7 mouse cellular contexts compared by ENCODE assay signal in genomic region chr19:3323201-3323621, GRCm38 (mm10). TPM values are rescaled to one million over a fixed set of nuclear protein-coding genes. Genes with fewer than 3 reads are reported as not detected.
DNase-seq lines count a peak whose midpoint lies in the region; ATAC-seq and TF ChIP-seq lines count a peak whose summit lies in the region.

No protein-coding gene starts in this region.

- H3K4me3 ChIP-seq in limb, embryonic 10.5 days, result peak overlapping the region; percentile 70
- peak overlapping the region; percentile 48 for H3K4me3 ChIP-seq in midbrain, embryonic 11.5 days (ENCODE audit: low read depth, low read length)
- peak overlapping the region; percentile 84 for H3K4me3 ChIP-seq in small intestine, adult 2 months (ENCODE audit: low read depth, low read length)

- H3K4me1 ChIP-seq in limb, embryonic 10.5 days, result peaks cover 47% of the 10 kb centered on the region
- peaks cover 19% of the 10 kb centered on the region for H3K4me1 ChIP-seq in midbrain, embryonic 11.5 days (ENCODE audit: control insufficient read depth, insufficient read depth, low read length)
- peaks cover 29% of the 10 kb centered on the region for H3K4me1 ChIP-seq in small intestine, adult 2 months (ENCODE audit: control insufficient read depth, insufficient read depth, insufficient read length, low read length)

- ATAC-seq in midbrain, embryonic 11.5 days (ENCODE audit: low FRiP score), result peak; percentile 79

- H3K27me3 ChIP-seq in limb, embryonic 10.5 days (ENCODE audit: low read depth, poor library complexity, severe bottlenecking), result peaks cover 50% of the 10 kb centered on the region
- peaks cover 28% of the 10 kb centered on the region for H3K27me3 ChIP-seq in midbrain, embryonic 11.5 days (ENCODE audit: control insufficient read depth, insufficient read depth, low read length)
- no peaks in the 10 kb centered on the region for H3K27me3 ChIP-seq in small intestine, adult 2 months (ENCODE audit: control insufficient read depth, insufficient read depth, low read length)

- H3K27ac ChIP-seq in limb, embryonic 10.5 days, result peak overlapping the region; percentile 74
- no peak overlapping the region for H3K27ac ChIP-seq in midbrain, embryonic 11.5 days (ENCODE audit: low read depth, low read length)
- peak overlapping the region; percentile 98 for H3K27ac ChIP-seq in small intestine, adult 2 months (ENCODE audit: insufficient read depth, low read depth, low read length)

- TF ChIP-seq CTCF in small intestine, adult 2 months (IDR thresholded peaks at IDR 0.05; ENCODE audit: extremely low read depth, insufficient read length, insufficient replicate concordance, low read depth, low read length), result no peak

- WGBS in limb, embryonic 10.5 days, result under 1% methylated on average over 47 of the region's 47 CpGs
- under 1% methylated on average over 46 of the region's 47 CpGs for WGBS in midbrain, embryonic 11.5 days
- 1% methylated on average over 47 of the region's 47 CpGs for WGBS in small intestine, adult 2 months

- DNase-seq in adrenal gland, adult 18-20 months (ENCODE audit: low spot score in 2 of 2), result peak; percentile 90 to 92
- DNase-seq in embryo, embryonic 10 days (ENCODE audit: low spot score), result peak; percentile 74
- DNase-seq in gastrocnemius, postnatal 10 days, result peak; percentile 91
- peak; percentile 91 for DNase-seq in induced T-regulatory cell, adult 2 months (ENCODE audit: low read depth)
- DNase-seq in limb, embryonic 10.5 days (ENCODE audit: low spot score), result peak; percentile 90
- DNase-seq in midbrain, embryonic 11.5 days (ENCODE audit: low spot score, missing footprints), result peak; percentile 97

- H3K9me3 ChIP-seq in limb, embryonic 10.5 days (replicated peaks), result no peaks in the 10 kb centered on the region
- no peaks in the 10 kb centered on the region for H3K9me3 ChIP-seq in midbrain, embryonic 11.5 days (ENCODE audit: control insufficient read depth, low read length)

- peak; percentile 97 for TF ChIP-seq POLR2A in small intestine, adult 2 months (IDR thresholded peaks at IDR 0.05; ENCODE audit: low read depth, low read length)

- H3K9ac ChIP-seq in midbrain, embryonic 11.5 days (ENCODE audit: low read length), result peak overlapping the region; percentile 59

- H3K36me3 ChIP-seq in limb, embryonic 10.5 days, result no peaks in the 10 kb centered on the region
- H3K36me3 ChIP-seq in midbrain, embryonic 11.5 days (ENCODE audit: control insufficient read depth, insufficient read depth, low read length), result no peaks in the 10 kb centered on the region
- H3K36me3 ChIP-seq in small intestine, adult 2 months (ENCODE audit: control insufficient read depth, insufficient read depth, low read length), result no peaks in the 10 kb centered on the region

- peak overlapping the region; percentile 96 for H3K4me2 ChIP-seq in midbrain, embryonic 11.5 days

RNA-seq across cellular contexts. Expression of gene Cpt1a, which starts 1.1 kb away (rescaled TPM):
- 100 to 1,000 TPM; 135 to 368 TPM for total RNA-seq in adrenal gland, adult 18-20 months (2021)
- total RNA-seq in gastrocnemius, postnatal 10 days (2021), result 10 to 100 TPM; 34.5 to 45.9 TPM
- polyA plus RNA-seq in limb, embryonic 10.5 days (2016; fragmentation: Nextera tagmentation; extraction: Ambion mirVana), result 2.7 and 8.2 TPM in 2 replicates
- polyA plus RNA-seq in midbrain, embryonic 11.5 days (2014; fragmentation: Nextera tagmentation; extraction: Ambion mirVana), result 8.7 and 11.0 TPM in 2 replicates
- 40.5 and 92.1 TPM in 2 replicates for polyA plus RNA-seq in small intestine, adult 2 months (2012; rRNA removed)

RNA-seq across cellular contexts. Expression of gene Ighmbp2, which starts 40.4 kb away (rescaled TPM):
- 1 to 10 TPM; 4.9 to 6.2 TPM for total RNA-seq in adrenal gland, adult 18-20 months (2021)
- 1 to 10 TPM; 3.7 to 4.0 TPM for total RNA-seq in gastrocnemius, postnatal 10 days (2021)
- 12.6 and 15.1 TPM in 2 replicates for polyA plus RNA-seq in limb, embryonic 10.5 days (2016; fragmentation: Nextera tagmentation; extraction: Ambion mirVana)
- polyA plus RNA-seq in midbrain, embryonic 11.5 days (2014; fragmentation: Nextera tagmentation; extraction: Ambion mirVana), result 5.1 and 6.8 TPM in 2 replicates
- 2.3 and 5.1 TPM in 2 replicates for polyA plus RNA-seq in small intestine, adult 2 months (2012; rRNA removed)

RNA-seq across cellular contexts. Expression of gene Mrpl21, which starts 40.5 kb away (rescaled TPM):
- total RNA-seq in adrenal gland, adult 18-20 months (2021), result 10 to 100 TPM; 71.8 to 72.5 TPM
- 10 to 100 TPM; 73.4 to 74.8 TPM for total RNA-seq in gastrocnemius, postnatal 10 days (2021)
- polyA plus RNA-seq in limb, embryonic 10.5 days (2016; fragmentation: Nextera tagmentation; extraction: Ambion mirVana), result 153 and 161 TPM in 2 replicates
- 125 and 131 TPM in 2 replicates for polyA plus RNA-seq in midbrain, embryonic 11.5 days (2014; fragmentation: Nextera tagmentation; extraction: Ambion mirVana)
- 29.0 and 34.3 TPM in 2 replicates for polyA plus RNA-seq in small intestine, adult 2 months (2012; rRNA removed)
